Mouse (Mus musculus): Measurements from ENCODE around the gene Rasgef1a.

DNA sequence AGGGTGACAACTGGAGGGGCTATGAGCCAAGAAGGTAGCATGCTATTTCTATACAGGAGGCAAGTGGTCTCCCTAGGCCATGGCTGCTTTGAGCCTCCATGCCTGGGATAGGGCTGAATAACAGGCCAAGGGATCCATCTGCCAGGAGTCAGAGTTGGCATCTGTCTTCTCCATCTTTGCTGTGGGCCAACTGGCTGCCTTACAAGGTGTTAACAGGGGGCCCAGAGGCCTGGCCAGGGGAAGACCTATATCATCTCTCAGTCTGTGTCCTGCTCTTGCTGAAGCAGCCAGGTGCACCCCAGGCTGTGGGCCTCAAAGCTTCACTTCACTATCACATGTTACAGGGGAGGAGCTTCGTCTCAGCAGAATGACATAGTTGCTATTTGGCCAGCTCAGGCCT lies 60.9 kb downstream of the Rasgef1a start:
- TF ChIP-seq CTCF (IDR thresholded peaks at IDR 0.05; ENCODE audit: low read depth) (no peak), EP300 (optimal IDR thresholded peaks at IDR 0.05) (no peak)
